Mouse (Mus musculus) left cerebral cortex, adult 8-10 months (tissue): ENCODE measurements around the gene Cacna1b. TPM values are rescaled to one million over a fixed set of nuclear protein-coding genes. Genes with fewer than 3 reads are reported as not detected.
A peak's percentile ranks its signal among the peaks of the same experiment; 100 is the strongest.

Experiments
- DNase-seq, 2 experiments: peaks; one replicate each; pipeline ENCODE4 v3.0.0; 2022; ENCODE audit warnings: low spot score in 2 of 2
- total RNA-seq, 4 experiments: library from RNA; stranded (reverse); gene quantifications; 2 replicates each; pipeline ENCODE4 v1.2.4; 2022

The Cacna1b gene
- total RNA-seq, 4 experiments from 2014 or later, result 72.0 to 83.7 (median 80.1) TPM

GRCm38 (mm10) chr2:24719645-24720379 lies 43.1 kb downstream of the Cacna1b start:
- no peak for DNase-seq

DNA sequence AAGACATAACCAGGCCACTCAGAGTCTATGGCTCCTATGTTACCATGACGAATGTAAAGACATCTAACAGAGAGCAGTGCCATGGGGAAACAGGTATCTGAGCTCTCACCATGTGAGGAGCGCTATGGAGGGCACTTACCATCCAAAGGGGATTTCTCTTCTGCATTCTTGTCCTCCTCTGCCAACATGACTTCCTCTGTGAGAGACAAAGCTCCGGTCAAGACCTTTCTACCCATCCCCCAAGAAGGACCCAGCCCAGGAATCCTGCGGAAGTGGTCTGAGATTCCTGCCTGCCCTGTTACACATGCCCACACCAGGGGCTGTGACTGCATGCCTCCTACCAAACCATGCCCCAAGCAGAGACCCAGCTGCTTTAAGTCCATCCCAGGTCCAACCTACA lies 44.0 kb downstream of the Cacna1b start:
- no peak for DNase-seq

DNA sequence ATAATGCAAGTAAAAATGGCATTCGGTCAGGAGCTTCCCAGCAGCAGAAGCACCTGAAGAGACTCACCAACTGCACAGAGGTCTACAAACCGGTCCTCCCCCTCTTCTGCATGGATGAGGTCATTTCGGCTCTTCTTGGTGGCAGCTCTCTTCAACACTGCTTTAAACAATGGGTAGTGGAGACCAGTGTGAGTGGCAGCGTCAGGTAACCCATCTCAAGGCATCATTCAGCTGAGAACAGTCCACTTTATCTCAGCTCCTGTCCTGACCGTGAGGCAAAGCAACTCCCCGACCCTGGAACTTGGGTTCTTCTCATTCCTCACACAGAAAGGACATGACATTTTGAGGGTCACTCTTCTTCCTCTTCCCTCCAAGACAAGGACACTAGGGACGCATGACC lies 45.0 kb downstream of the Cacna1b start:
- DNase-seq, result no peak

DNA sequence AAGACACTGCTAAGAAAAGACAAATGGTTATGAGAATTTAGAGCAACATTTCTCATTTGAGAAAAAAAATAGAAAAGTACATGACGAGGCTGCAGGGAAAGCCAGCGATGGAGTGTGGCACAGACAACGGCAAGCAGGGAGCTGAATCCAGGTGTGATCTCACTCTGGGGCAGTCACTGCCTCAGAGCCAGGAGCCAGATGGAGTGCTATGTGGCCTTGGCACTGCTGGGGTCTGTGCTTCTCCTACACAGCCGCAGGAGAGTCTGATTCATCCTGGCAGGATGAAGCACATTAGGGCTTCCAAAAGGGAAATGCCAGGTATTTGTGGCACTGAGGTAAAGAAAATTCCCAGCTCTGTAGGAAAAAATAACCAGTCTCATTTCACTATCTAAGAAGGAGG lies 45.5 kb downstream of the Cacna1b start:
- peak in 1 of 2 experiments; percentile 86 for DNase-seq

DNA sequence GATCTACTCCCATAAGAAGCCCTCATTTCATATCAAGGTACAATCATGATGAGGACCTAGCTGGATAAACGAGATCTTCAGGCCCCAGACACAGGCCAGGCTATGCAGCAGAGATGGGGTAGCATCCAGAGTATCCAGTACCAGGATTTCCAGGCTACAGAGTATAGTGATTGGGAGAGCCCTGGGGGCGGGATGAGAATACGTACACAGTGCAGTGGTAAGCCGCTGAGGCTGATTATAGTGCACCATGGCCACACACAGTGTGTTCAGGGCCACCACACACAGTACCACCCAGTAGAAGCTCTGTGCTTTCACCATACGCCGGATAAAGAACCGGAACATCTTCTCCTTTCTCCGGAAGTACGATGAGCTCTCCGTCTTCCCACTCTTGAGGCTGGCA lies 57.0 kb downstream of the Cacna1b start:
- no peak for DNase-seq

- peak in 1 of 2 experiments; percentile 3 for DNase-seq
These were observed 60.6 kb downstream of the Cacna1b start for GRCm38 (mm10) chr2:24702208-24702957.

DNA sequence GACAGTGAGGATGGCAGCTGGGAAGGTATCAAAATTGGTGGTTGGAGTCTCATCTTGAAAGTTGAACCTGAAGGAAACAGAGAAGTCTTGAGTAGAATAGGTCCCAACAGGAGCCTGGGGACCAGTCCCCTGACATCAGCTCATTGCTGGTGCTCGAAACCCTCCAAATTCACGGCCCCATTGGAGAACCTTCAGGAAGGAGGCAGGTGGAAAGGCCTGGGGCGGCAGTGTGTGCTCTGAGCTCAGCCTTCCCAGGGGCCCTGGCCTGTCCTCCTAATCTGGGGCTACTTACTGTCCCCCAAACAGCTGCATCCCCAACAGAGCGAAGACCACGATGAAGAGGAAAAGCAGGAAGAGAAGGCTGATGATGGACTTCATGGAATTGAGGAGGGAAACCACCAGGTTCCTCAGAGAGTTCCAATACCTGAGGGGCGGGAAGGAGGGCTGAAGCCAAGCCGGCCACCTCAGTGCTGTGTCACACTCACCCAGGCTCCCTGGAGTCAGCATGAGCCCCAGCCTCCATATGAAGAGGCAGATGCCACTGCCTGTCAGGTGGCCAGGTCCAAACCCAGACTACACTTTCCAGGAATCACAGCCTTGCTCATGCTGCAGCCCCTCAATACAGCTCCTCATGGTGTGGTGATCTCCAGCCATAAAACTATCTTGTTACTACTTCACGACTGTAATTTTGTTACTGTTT lies 65.5 kb downstream of the Cacna1b start:
- DNase-seq, result peak in 1 of 2 experiments; percentile 3

GRCm38 (mm10) chr2:24692371-24692770 lies 70.6 kb downstream of the Cacna1b start:
- peak in 1 of 2 experiments; percentile 4 for DNase-seq

GRCm38 (mm10) chr2:24690356-24690755 lies 72.6 kb downstream of the Cacna1b start:
- peak; percentile 0 to 1 for DNase-seq

DNA sequence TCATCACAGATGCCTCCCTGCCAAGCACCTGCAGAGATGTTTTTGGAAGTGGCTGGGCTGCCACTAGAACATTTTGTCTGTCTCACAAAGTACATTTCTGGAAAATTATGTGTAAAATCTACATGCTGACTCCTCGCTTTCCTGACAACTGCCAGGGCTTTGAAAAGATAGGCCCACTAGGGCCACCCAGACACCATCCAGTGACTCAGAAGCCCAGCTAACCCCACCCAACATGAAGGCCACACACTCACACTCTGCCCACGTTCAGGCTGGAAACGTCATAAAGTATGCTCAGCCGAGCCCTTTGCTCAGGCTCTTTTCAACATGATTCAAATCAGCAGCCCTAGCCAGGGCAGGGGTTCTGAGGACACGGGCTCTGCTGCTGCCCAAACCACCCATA lies 77.6 kb downstream of the Cacna1b start:
- DNase-seq, result peak; percentile 20 to 44

- DNase-seq, result no peak
These were observed 78.2 kb downstream of the Cacna1b start for GRCm38 (mm10) chr2:24684796-24685195.

DNA sequence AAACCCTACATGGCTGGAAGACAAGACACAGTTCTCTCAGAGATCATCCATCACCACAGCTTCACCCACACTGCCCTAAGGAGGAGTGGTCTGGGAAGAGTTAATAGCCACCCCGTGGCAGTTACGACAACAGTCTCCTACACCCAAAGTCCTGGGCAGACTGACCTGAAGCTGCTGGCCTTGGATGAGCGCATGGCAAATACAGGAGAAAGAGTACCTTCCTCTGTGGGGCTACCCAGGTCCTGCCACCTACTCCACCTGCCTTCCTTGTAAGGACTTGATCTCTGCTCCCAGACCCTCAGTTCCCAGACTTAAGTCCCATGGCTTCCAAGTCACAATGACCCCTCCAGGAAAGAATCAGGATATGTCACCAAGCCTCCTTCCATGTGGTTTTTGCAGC lies 79.7 kb downstream of the Cacna1b start:
- no peak for DNase-seq

GRCm38 (mm10) chr2:24680731-24681130 lies 82.2 kb downstream of the Cacna1b start:
- no peak for DNase-seq

GRCm38 (mm10) chr2:24680176-24680575 lies 82.8 kb downstream of the Cacna1b start:
- DNase-seq, result no peak

- DNase-seq, result peak; percentile 49
These were observed 83.8 kb downstream of the Cacna1b start for GRCm38 (mm10) chr2:24679012-24679651.

DNA sequence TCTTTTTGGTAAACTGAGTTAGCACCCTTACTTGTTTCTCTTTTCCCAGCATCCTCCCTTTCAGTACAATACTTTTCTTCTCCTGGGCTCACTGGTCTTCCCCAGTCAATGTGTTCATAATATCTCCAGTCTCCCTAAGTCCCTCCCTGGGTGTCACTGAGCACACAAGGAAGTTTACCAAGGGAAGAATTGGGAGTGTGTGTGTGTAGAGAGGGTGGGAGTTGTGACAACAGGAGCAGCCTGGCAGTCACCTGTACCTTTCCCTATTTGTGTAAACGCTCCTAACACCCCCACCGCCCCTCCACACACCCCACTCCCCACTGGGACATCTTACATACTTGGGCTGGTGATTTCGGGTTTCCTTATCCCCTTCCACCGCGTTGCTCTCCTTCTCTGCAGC lies 84.4 kb downstream of the Cacna1b start:
- no peak for DNase-seq

DNA sequence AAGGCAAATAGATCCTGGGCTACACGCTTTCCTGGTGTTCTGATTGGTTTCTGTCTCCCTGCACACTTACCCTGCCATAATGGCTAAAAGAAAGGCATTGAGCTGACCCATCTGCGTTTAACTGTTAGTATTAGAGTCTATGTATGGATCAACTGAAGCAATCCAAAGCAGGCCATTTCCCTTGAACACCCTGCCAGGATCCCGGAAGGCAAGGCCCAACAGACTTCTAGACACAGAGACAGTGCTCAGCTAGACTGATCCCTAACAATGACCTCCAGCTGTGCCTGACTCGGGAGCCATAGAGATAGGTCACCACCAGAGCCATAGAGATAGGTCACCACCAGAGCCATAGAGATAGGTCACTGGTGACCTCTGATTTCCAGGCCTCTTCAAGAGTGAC lies 84.8 kb downstream of the Cacna1b start:
- no peak for DNase-seq

DNA sequence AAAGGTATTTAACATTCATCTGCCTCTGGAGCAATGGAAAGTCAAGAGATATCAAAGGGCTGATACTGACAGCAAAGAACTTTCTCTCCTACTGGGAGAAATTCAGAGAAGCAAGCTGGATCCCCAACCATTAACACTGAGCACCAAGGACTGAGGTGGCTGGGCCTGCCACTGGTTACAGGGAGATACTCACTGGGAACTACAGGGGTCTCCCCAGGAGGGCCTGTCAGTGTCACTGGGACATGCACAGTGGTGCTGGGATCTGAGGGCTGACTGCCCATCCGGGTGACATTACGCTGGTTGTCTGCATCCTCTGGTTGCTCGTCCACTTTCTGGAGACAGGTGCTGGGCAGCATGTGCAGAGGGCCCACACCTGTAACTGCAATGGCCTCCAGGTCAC lies 85.3 kb downstream of the Cacna1b start:
- no peak for DNase-seq

DNA sequence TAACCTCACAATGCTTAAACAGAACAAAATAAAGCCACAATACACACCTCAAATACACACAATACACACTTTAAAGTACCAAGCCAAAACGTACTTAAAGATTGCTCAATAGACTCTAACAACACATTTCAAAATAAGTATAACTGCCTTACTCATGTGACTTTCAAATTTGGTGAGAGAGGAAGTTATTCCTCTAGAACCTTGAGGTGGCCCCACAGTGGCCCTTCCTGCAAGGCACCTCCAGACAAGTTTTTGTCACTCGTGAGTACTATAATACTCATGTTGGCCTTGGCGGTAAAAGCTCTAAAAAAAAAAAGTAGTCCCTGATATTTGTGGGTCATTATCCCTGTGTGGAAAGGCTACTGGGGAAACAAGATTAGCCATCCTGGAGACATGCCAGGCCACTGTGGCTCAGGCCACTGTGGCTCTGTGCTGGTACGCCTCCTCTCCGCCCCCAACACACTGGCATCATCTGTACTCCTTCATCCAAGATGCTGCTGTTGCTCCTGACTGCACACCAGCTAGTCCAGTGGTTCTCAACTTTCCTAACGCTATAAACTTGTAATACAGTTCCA lies 88.4 kb downstream of the Cacna1b start:
- no peak for DNase-seq

DNA sequence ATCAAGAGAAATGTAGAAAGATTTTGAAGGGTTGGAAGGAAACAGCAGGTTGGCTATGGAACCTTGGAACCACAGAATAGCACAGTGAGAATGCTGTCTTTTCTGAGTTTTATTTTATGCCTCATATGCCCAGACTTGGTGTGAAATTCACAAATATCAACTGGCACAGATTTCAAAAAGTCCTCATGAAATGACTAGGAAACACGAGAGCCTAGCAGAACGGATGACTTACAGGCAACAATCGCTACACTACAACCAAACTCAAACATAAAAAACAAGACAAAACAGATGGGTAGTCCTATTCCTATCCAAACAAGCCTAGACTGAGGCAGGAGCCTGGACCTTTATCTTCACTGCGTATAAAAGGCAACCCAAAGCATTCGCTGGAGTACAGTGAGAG lies 94.4 kb downstream of the Cacna1b start:
- DNase-seq, result no peak

DNA sequence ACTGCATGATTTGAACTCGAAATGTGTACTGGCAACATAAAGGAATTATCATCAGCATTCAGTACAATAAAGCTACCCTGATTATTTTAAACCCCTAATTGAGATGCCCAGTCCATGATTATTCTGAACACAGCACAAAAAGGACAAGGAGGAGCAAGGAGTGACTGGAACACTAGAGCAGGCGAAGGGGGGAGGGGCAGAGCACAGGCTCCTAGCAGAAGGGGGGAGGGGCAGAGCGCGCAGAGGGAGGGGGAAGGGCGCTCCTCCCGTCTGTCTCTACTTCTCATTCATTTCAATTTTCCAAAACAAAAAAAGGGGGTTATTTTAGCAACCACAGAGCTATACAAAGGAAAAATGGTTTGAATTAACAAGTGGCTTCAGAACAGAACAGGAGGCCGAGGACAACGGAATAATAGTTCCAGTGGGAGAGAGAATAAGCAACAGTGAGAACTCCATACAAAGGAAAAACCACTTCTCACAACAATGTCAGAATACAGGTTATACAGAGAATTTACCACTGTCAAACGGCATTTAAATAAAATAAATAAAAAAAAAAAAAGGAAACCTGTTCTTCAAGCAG lies 98.2 kb downstream of the Cacna1b start:
- no peak for DNase-seq
